Mouse (Mus musculus) kidney, adult 2 months (tissue): ENCODE results near the gene Myo15b.

Source experiments
- CTCF ChIP-seq: fragments of 200-500 bp; conservative IDR thresholded peaks from 2 replicates; pipeline ENCODE4 v1.5.1; 2011; ENCODE audit warnings: low read depth, mild to moderate bottlenecking, control low read depth, low read length, moderate library complexity, mixed read lengths; ENCODE audit not compliant: insufficient read depth, insufficient read length
- POLR2A ChIP-seq: fragments of 200-500 bp; IDR thresholded peaks from one replicate; pipeline ENCODE4 v1.6.1; 2011; ENCODE audit warnings: low read depth, low read length, control low read depth

GRCm38 (mm10) chr11:115838895-115839311 lies 19.3 kb upstream of the Myo15b start:
- TF ChIP-seq POLR2A (no peak), CTCF (no peak)
